Mouse (Mus musculus): ENCODE data around the gene Nxpe2. TPM values are rescaled to one million over a fixed set of nuclear protein-coding genes. Genes with fewer than 3 reads are reported as not detected.

Nxpe2 gene
- polyA plus RNA-seq, 1 experiment from 2014 or later = 0.28 TPM

DNA sequence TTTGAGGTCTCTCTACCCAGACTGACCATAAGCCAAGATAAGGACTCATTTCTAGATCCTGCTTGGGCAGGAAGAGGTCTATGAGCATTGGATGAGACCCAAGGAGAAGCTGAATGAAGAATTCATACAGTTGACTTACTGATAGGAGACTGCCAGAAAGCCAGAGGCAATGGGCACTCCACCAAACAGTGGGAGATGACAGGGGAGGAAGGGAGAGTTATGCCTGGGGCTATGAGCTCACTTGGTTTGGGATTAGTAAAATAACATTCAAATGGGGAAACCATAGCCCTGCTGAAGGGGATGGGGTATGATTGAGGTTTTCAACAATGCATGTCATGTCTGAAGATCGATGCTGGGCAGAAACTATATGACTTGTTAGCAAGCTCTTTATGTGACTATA is 63.0 kb downstream of the Nxpe2 start:
- no peak overlapping the region for H3K4me3 ChIP-seq (replicated peaks)

DNA sequence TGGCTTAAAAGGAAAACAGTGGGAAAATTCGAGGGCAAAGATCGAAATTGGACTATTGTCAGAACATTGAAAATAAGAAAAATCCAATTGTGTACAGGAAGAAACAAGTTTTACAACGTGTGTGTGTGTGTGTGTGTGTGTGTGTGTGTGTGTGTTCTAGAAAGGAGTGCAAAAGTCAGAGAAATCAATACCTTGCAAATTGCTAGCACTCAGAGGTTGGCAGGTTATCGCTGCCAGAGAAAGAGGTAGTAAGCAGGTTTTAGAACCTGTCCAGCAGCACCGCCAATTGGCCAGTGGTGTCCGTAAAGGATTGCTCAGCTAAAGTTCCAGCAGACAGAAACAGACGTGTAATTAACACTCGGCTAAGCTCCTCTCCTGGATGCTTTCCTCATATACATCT is 69.0 kb downstream of the Nxpe2 start:
- no peak for ATAC-seq (ENCODE audit: low FRiP score)
- Histone ChIP-seq H3K4me2 (no peak overlapping the region), H3K36me3 (no peaks in the 10 kb centered on the region), H3K27ac (replicated peaks) (no peak overlapping the region), H3K27me3 (replicated peaks) (0 out of 2 replicates have a peak, but pooled peaks cover 2% of the 10 kb centered on the region), H3K4me3 (replicated peaks) (no peak overlapping the region), H3K9ac (replicated peaks) (no peak overlapping the region), H3K4me1 (no peaks in the 10 kb centered on the region), H3K9me3 (replicated peaks) (no peaks in the 10 kb centered on the region)
- 90% methylated on average over 8 of the region's 8 CpGs for WGBS

More for the DNA sequence above, 63.0 kb downstream of the Nxpe2 start:
- no peak overlapping the region for H3K9ac ChIP-seq (replicated peaks)
- WGBS = 98% methylated on average over 1 of the region's 1 CpGs
- no peaks in the 10 kb centered on the region for H3K9me3 ChIP-seq (replicated peaks)
- H3K4me1 ChIP-seq = 0 out of 2 replicates have a peak, but pooled peaks cover 3% of the 10 kb centered on the region
- no peaks in the 10 kb centered on the region for H3K27me3 ChIP-seq (replicated peaks)
- no peak overlapping the region for H3K4me2 ChIP-seq
- no peaks in the 10 kb centered on the region for H3K36me3 ChIP-seq
- no peak for ATAC-seq (ENCODE audit: low FRiP score)
- H3K27ac ChIP-seq (replicated peaks) = no peak overlapping the region

DNA sequence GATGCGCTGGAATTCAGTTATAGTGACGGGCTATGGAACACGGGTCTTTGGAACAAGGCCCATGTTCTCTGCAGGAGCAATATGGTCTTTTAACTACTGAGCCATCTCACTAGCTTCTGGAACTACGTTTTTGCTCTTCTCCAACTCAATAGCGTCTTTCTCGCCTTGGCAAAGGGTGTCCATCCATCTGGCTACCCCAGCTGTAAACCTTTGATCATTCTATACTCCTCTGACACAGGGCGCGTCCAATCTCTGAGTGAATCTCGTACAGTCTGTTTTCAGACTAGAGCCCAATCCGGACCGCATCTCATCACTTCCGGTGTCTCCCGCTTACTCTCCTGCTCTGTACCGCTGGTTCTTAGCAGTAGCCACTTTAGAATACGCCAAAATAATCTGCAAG is 76.4 kb downstream of the Nxpe2 start:
- Histone ChIP-seq H3K9ac (replicated peaks) (no peak overlapping the region), H3K4me1 (no peaks in the 10 kb centered on the region), H3K36me3 (no peaks in the 10 kb centered on the region), H3K4me3 (replicated peaks) (no peak overlapping the region), H3K9me3 (replicated peaks) (no peaks in the 10 kb centered on the region), H3K27me3 (replicated peaks) (no peaks in the 10 kb centered on the region), H3K27ac (replicated peaks) (no peak overlapping the region), H3K4me2 (no peak overlapping the region)
- no peak for ATAC-seq (ENCODE audit: low FRiP score)
- 94% methylated on average over 15 of the region's 15 CpGs for WGBS

Other genes with a start within 250 kb of the Nxpe2 start
- gene Nxpe4, start 191.4 kb downstream of the Nxpe2 start, polyA plus RNA-seq (2015; fragmentation: Nextera tagmentation; extraction: Ambion mirVana) = 8.5 and 9.0 TPM in 2 replicates
- 133 and 135 TPM in 2 replicates for gene Rexo2, start 127.2 kb upstream of the Nxpe2 start, polyA plus RNA-seq (2015; fragmentation: Nextera tagmentation; extraction: Ambion mirVana)
- 78.0 and 93.7 TPM in 2 replicates for gene Rbm7, start 141.8 kb upstream of the Nxpe2 start, polyA plus RNA-seq (2015; fragmentation: Nextera tagmentation; extraction: Ambion mirVana)
- gene Gm5617, start 142.0 kb upstream of the Nxpe2 start, polyA plus RNA-seq (2015; fragmentation: Nextera tagmentation; extraction: Ambion mirVana) = 20.7 and 24.6 TPM in 2 replicates

Measured in neural tube, embryonic 15.5 days (tissue).